Mouse (Mus musculus) liver, embryonic 14.5 days (tissue): ENCODE measurements around the gene Sh3tc1. TPM values are rescaled to one million over a fixed set of nuclear protein-coding genes. Genes with fewer than 3 reads are reported as not detected.

Experiments used
- ATAC-seq: fragments of 200-750 bp; cut with Nextera tagmentation; 2 replicates; pipeline ENCODE4 v1.8.0; 2017; ENCODE audit warnings: moderate number of reproducible peaks, mild to moderate bottlenecking, moderate library complexity; ENCODE audit not compliant: insufficient read depth
- DNase-seq, 3 experiments: peaks; one replicate each; pipeline ENCODE4 v3.0.0-alpha.2; 2012 to 2013; ENCODE audit warnings: low read depth in 3 of 3, low spot score in 3 of 3
- H3K27ac ChIP-seq: fragments of 300-500 bp; sonication (generic); 2 replicates; pipeline ENCODE4 v1.5.1; 2014; ENCODE audit warnings: moderate library complexity, mild to moderate bottlenecking, control low read depth, inconsistent platforms
- H3K27me3 ChIP-seq: fragments of 300-500 bp; sonication (generic); 2 replicates; pipeline ENCODE4 v1.6.1; 2014; ENCODE audit warnings: mild to moderate bottlenecking, low read length, moderate library complexity; ENCODE audit not compliant: control insufficient read depth, insufficient read depth
- H3K36me3 ChIP-seq: fragments of 300-500 bp; sonication (generic); replicated peaks from 2 replicates; pipeline ENCODE4 v1.6.1; 2014; ENCODE audit warnings: low read depth; ENCODE audit not compliant: control insufficient read depth, insufficient read depth
- H3K4me1 ChIP-seq, 2 experiments: fragments of 200-500 bp in 1 of 2; fragments of 300-500 bp in 1 of 2; sonication (generic) in 1 of 2; replicated peaks; 2 replicates each; pipeline ENCODE4 v1.6.1; 2012 to 2014; ENCODE audit warnings: antibody characterized with exemption in 1 of 2, inconsistent platforms in 1 of 2, low read length in 1 of 2; ENCODE audit not compliant: control insufficient read depth in 2 of 2, insufficient read depth in 2 of 2
- H3K4me2 ChIP-seq: fragments of 300-500 bp; sonication (generic); 2 replicates; pipeline ENCODE4 v1.6.1; 2014; ENCODE audit warnings: low read depth, mild to moderate bottlenecking, control low read depth, moderate library complexity
- H3K4me3 ChIP-seq, 2 experiments: fragments of 200-500 bp in 1 of 2; fragments of 300-500 bp in 1 of 2; sonication (generic) in 1 of 2; 2 replicates each; pipeline ENCODE4 v1.5.1; 2012 to 2014; ENCODE audit warnings: low read depth in 2 of 2, low read length in 2 of 2, mild to moderate bottlenecking in 2 of 2, control low read depth in 1 of 2, inconsistent platforms in 1 of 2, moderate library complexity in 1 of 2; ENCODE audit not compliant: insufficient read depth in 1 of 2
- H3K9ac ChIP-seq: fragments of 300-500 bp; sonication (generic); replicated peaks from 2 replicates; pipeline ENCODE4 v1.6.1; 2014; ENCODE audit warnings: mild to moderate bottlenecking, control low read depth, moderate library complexity
- H3K9me3 ChIP-seq: fragments of 300-500 bp; sonication (generic); 2 replicates; pipeline ENCODE4 v1.6.1; 2016; ENCODE audit warnings: low read length, mixed read lengths; ENCODE audit not compliant: control insufficient read depth
- CTCF ChIP-seq: IDR thresholded peaks from 2 replicates; pipeline ENCODE4 v1.5.1; 2016; ENCODE audit warnings: antibody characterized with exemption, low read depth, control low read depth
- EP300 ChIP-seq: IDR thresholded peaks from 2 replicates; pipeline ENCODE4 v1.6.1; 2016; ENCODE audit warnings: antibody characterized with exemption, low read depth
- WGBS: fragments of 180-500 bp; shearing (Covaris S2); extraction: QIAGEN DNeasy Blood & Tissue Kit; methylation state at CpG from one replicate; pipeline ENCODE4 v1.1.7; 2014; ENCODE audit not compliant: insufficient replicate concordance; 5-methylcytosine and 5-hydroxymethylcytosine counted together
- polyA plus RNA-seq, 2 experiments: library from polyadenylated mRNA; depleted of rRNA in 1 of 2; stranded (reverse) in 1 of 2; unstranded in 1 of 2; fragments of >200 nt; fragmentation: Nextera tagmentation in 1 of 2; extraction: Ambion mirVana in 1 of 2; gene quantifications; 2 replicates each; pipeline versions ENCODE4 v1.2.1 to v1.2.3; 2012 to 2014

Gene Sh3tc1
- polyA plus RNA-seq, 2 experiments = 0.93 to 1.8 TPM

DNA sequence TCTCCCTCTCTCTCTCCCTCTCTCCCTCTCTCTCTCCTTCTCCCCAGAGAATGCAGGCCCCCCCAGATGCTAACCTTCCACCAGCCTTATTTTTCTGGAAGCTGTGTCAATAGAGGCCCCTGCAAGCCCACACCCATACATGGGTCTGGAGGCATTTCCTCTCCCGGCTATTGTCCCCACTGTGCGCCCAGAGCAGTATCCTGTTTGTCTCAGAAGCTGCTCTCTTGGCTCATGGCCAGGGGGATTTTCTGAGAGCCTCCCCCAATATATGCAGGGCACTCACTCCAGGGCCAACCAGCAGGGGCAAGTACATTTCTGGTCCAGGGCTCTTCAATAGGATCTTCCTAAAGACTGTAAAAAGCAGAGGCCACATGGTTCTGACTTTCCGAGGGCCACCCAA, 9.9 kb downstream of the Sh3tc1 start:
- H3K27ac ChIP-seq = no peak overlapping the region
- WGBS = 54% methylated on average over 3 of the region's 3 CpGs
- no peaks in the 10 kb centered on the region for H3K36me3 ChIP-seq
- TF ChIP-seq EP300 (no peak), CTCF (no peak)
- no peak for DNase-seq
- no peaks in the 10 kb centered on the region for H3K9me3 ChIP-seq
- H3K4me2 ChIP-seq = no peak overlapping the region
- H3K4me3 ChIP-seq = no peak overlapping the region
- H3K27me3 ChIP-seq = no peaks in the 10 kb centered on the region
- ATAC-seq = no peak; the same call in 1 of the 2 replicates
- H3K4me1 ChIP-seq = 0 out of 4 replicates have a peak, but pooled peaks cover 0 to 7% of the 10 kb centered on the region in 2 experiments
- no peak overlapping the region for H3K9ac ChIP-seq

DNA sequence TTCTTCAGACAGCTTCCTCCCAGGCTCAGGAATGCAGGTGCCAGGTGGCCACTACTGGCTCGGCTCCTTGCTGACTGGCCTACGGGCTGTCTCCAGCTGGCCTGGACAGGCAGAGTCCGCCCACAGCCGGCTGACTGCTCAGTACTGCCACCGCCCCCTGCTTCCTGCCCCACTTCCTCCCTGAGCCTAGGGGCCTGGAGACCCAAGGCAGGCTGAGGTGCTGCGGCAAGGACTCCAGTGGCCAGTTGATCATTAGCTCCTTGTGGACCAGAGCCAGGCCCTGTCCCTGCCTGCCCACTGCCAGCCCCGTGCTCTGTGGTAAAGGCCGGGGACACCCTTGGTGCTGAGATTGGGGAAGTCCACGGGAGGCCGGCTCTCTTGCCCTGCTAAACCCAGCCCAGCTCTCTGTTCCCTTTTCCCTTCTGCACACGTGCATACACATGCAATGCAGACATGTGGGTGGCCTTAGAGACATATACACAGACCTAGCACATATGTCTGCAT, 10.8 kb downstream of the Sh3tc1 start:
- Histone ChIP-seq H3K27ac (no peak overlapping the region), H3K4me3 (peak overlapping the region; percentile 1 to 51; a peak in 3 of 4 replicates), H3K27me3 (no peaks in the 10 kb centered on the region), H3K36me3 (no peaks in the 10 kb centered on the region), H3K4me1 (0 out of 4 replicates have a peak, but pooled peaks cover 0 to 7% of the 10 kb centered on the region in 2 experiments), H3K9ac (no peak overlapping the region), H3K4me2 (0 out of 2 replicates have a peak overlapping the region, but pooled peaks have one; percentile 38), H3K9me3 (no peaks in the 10 kb centered on the region)
- WGBS = 4% methylated on average over 11 of the region's 11 CpGs
- peak; percentile 63 for ATAC-seq
- DNase-seq = no peak
- TF ChIP-seq CTCF (peak; percentile 10; the same call in 1 of the 2 replicates), EP300 (no peak)

DNA sequence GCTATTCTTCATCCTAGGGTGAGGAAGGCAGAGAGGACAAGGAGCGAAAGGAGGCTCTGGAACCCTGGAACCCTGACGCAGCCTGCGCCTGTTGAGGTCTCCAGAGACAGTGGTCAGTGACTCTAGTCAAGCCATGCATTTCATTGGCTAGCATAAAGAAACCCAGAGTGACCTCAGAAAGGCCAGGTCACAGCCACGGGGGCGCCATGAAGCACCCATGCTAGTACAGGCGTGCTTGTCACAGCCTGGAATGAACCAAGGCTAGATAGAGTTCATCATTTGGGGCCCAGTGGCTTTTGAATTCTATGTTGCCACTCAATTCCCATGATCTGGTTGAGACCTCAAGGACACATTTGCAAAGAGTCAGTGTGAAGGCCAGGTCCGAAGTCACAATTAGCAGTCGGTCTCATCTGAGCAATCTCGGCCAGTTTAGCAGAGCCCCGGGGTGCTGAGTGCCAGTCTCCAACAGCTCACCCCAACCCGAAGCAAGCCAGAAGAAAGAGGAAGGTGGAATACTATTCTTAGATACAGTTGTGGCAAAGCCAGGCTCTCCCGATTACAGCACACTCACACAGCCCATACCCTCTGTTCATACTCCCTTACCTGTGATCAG, 11.3 kb downstream of the Sh3tc1 start:
- no peak overlapping the region for H3K27ac ChIP-seq

DNA sequence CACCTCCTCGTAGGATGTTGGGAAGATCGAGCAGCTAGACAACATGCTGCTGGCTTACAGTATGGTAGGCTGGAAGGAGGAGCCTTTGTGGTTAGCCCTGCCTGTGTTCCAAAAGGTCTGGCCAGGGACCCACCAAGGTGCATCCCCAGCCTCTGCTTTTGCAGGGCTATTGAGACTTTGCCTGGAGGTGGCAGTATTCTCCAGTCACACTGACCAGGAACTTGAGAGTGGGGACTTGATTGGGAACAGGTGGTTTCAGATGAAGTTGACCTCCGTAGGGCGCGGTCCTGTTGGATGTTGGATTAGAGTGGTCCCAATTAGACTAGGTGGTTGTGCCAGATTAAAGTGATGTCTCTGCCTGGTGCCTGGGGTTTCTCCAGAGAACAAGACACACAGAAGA, 12.3 kb downstream of the Sh3tc1 start:
- WGBS = 74% methylated on average over 5 of the region's 5 CpGs
- no peaks in the 10 kb centered on the region for H3K27me3 ChIP-seq
- H3K9ac ChIP-seq = no peak overlapping the region
- no peaks in the 10 kb centered on the region for H3K36me3 ChIP-seq
- DNase-seq (no peak), ATAC-seq (no peak)
- no peak overlapping the region for H3K27ac ChIP-seq
- H3K4me2 ChIP-seq = peak overlapping the region; percentile 38; the same call in 1 of the 2 replicates
- no peak for TF ChIP-seq CTCF
- TF ChIP-seq EP300 = no peak
- H3K4me1 ChIP-seq = peaks cover 0 to 8% of the 10 kb centered on the region in 2 experiments; a peak in 1 of 4 replicates
- no peaks in the 10 kb centered on the region for H3K9me3 ChIP-seq
- no peak overlapping the region for H3K4me3 ChIP-seq

More for the DNA sequence above, 11.3 kb downstream of the Sh3tc1 start:
- 37% methylated on average over 12 of the region's 12 CpGs for WGBS
- no peak for DNase-seq
- Histone ChIP-seq H3K4me2 (peak overlapping the region; percentile 38), H3K36me3 (no peaks in the 10 kb centered on the region), H3K9ac (no peak overlapping the region), H3K27me3 (no peaks in the 10 kb centered on the region), H3K9me3 (no peaks in the 10 kb centered on the region), H3K4me3 (peak overlapping the region; percentile 1 to 51; a peak in 3 of 4 replicates), H3K4me1 (0 out of 4 replicates have a peak, but pooled peaks cover 0 to 7% of the 10 kb centered on the region in 2 experiments)
- 0 out of 2 replicates have a peak, but pooled peaks have one; percentile 5 for ATAC-seq
- TF ChIP-seq EP300 (no peak), CTCF (no peak)

DNA sequence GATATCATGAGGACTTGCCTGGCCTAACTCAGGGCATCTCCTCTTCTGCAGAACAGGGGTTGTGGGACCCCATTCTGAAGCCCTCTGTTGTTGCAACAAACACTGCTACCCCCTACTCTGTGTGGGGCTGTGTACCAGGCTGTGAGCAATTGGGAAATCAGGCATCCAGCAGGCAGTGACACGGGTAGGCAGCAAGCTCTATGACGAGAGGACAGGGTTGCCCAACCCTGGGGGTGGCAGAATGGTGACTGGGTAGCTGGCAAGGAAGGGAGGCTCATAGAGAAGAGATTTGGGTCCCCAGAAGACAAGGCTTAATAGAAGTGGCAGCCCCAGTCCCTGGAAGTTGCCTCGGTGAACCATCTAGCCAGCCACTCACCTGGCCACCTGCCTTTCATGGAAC, 13.9 kb downstream of the Sh3tc1 start:
- Histone ChIP-seq H3K36me3 (no peaks in the 10 kb centered on the region), H3K4me2 (no peak overlapping the region), H3K4me3 (no peak overlapping the region), H3K27me3 (no peaks in the 10 kb centered on the region), H3K27ac (no peak overlapping the region), H3K4me1 (peaks cover 0 to 13% of the 10 kb centered on the region in 2 experiments; a peak in 2 of 4 replicates), H3K9me3 (no peaks in the 10 kb centered on the region), H3K9ac (no peak overlapping the region)
- no peak for TF ChIP-seq EP300
- no peak for TF ChIP-seq CTCF
- ATAC-seq = no peak
- 54% methylated on average over 3 of the region's 3 CpGs for WGBS
- DNase-seq = no peak
